Mouse (Mus musculus) bone marrow macrophage, adult 2 months (primary cell): ENCODE results near the gene Gm35549.

ENCODE experiments used
- CTCF ChIP-seq: IDR thresholded peaks from 2 replicates; pipeline ENCODE4 v1.5.1; 2012; ENCODE audit warnings: low read depth, mild to moderate bottlenecking, low read length, moderate library complexity
- POLR2A ChIP-seq: IDR thresholded peaks from 2 replicates; pipeline ENCODE4 v1.6.1; 2012; ENCODE audit warnings: mild to moderate bottlenecking, low read depth, low read length, borderline replicate concordance

DNA sequence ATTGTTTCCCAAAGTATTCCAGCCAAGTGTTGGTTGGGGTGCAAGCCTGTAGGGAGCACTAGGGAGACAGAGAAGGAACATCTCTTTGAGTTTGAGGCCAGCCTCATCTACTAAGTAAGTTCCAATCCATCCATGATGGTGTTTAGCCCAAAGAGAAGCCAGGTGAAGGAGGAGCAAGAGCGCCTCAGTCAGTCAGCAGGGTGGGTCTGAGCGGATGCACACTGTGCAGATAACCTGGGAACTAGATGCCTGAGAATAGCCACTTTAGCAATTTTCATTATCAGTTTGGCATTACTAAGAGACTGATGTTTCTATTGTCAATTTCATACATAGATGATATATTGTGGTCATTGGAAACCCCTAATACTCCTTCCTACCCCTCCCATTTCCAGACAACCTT lies 29.1 kb downstream of the Gm35549 start:
- TF ChIP-seq POLR2A (no peak), CTCF (no peak)
